Mouse (Mus musculus): ENCODE results near the gene Foxp4.

Foxp4 gene

DNA sequence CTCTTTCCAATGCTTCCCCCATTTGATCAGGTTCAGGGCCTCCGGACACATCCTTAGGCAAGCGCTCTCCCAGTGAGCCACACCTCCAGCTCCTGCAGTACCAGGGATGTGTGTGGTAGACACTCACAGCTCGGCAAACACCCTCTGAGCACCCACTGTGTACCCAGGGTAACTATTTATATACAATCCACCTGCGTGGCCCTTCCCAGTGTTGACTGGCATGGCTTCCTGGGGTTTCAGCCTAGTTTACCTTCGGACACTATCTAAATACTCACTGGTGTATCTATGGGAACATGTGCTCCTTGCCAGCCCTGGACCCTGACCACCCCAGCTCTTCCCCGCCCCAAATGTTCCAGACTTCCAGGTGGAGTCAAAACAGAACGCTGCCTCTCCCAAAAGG lies 34.7 kb downstream of the Foxp4 start:
- no peak for DNase-seq (ENCODE audit: low read depth, low spot score)

DNA sequence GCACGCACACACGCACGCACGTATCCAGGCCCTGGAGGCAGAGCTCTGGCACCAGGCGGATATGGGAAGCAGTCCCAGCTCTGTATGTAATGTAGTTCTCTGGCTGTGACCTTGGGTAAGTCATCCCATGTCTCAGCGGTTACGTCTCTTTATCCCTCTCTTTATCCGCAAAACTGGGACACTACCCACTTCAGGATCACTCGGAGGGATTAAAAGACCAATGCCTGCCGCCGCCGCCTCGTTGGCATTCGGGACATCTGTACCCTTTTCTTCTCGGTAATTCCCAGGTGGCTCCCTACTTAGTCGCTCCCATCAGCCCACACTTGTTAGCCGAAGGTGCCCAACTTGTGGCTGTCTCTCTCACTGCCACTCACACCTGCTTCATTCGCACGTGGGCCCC lies 35.2 kb downstream of the Foxp4 start:
- DNase-seq (ENCODE audit: low read depth, low spot score) = no peak

GRCm38 (mm10) chr17:47888641-47889040 lies 35.8 kb downstream of the Foxp4 start:
- no peak for DNase-seq (ENCODE audit: low read depth, low spot score)

DNA sequence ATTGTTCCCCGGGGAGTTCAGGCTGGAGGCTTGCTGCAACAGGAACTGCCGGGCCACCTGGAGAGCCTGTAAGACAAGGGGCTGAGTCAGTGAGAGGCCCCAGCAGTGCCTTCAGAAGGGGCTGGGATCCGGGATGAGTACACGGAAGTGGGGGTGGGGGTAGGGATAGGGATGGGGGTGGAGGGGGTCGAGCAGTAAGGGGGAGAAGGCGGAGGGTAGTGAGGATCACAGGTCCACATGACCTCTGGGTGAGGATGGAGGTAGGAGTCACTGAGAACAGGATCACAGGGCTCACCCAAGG lies 36.3 kb downstream of the Foxp4 start:
- DNase-seq (ENCODE audit: low read depth, low spot score) = no peak

- no peak for DNase-seq (ENCODE audit: low read depth, low spot score)
These were observed 36.9 kb downstream of the Foxp4 start for GRCm38 (mm10) chr17:47887381-47888154.

GRCm38 (mm10) chr17:47883099-47883498 lies 41.3 kb downstream of the Foxp4 start:
- no peak for DNase-seq (ENCODE audit: low read depth, low spot score)

DNA sequence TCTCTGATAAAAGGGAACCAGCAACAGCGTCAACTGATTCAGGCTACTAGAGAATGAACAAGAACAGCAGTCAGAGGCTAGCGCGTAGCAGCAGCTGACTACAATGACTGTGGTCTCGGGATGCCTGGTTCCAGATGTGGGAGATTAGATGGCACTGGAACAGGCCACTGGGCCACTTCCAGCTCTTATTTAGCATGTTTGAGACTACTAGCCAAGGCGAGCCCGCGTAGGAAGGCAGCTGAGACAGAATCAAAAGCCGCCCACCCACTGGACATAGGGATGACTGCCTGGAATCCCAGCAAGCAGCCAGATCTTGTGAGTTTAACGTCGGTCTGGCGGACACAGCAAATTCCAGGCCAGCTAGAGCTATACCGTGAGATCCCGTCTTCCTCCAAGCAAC lies 43.1 kb downstream of the Foxp4 start:
- no peak for DNase-seq (ENCODE audit: low read depth, low spot score)

DNA sequence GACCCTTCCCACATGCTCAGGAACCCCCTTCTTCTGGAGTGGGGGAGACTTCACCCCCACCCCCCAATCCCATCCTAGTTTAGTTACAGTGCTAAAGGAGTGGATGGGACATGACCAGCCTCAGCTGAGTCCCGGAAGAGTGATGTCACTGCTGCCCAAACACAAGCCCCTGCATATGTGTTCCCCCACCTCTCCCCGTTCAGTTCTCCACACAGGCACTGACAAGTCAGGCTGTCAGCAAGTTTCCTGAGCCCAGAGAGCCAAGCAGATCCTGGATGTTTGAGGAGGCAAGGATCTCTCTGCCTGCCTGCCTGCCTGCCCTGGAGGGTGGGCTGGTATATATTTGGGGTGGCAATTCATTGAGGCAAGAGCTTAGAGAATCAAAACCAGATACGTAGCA lies 45.2 kb downstream of the Foxp4 start:
- DNase-seq (ENCODE audit: low read depth, low spot score) = no peak

- no peak for DNase-seq (ENCODE audit: low read depth, low spot score)
These were observed 45.9 kb downstream of the Foxp4 start for GRCm38 (mm10) chr17:47878378-47879089.

DNA sequence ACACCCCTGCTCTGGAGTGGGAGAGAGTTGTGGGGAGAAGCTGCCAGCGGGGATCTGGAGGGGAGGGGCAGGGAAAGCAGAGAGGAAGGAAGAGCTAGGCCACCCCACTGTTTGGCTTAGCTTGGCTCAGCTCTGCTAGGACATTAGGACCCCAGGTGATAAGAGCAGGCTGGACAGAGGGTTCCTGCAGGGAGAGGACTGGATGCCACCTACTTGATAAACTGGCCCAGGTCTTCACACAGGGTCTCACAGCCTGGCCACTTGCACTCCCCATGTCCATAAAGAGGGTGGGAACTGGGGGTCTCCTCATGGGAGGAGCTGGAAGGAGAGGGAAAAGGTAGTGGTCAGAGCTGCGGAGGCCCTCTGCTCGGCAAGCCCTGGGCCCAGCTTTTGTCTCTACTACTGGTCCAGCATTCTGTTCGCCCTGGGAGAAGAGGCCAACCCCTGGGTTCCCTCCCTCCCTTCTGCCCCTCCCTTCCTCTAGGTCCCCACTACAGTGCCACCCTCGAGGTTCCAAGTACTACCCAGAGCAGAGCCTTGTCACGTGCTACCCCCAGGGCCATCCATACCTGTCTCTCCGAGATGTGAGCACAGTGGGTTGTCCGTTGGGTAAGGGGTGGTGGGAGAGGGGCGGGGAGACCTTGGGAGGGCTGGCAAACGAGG lies 46.6 kb downstream of the Foxp4 start:
- DNase-seq (ENCODE audit: low read depth, low spot score) = no peak

DNA sequence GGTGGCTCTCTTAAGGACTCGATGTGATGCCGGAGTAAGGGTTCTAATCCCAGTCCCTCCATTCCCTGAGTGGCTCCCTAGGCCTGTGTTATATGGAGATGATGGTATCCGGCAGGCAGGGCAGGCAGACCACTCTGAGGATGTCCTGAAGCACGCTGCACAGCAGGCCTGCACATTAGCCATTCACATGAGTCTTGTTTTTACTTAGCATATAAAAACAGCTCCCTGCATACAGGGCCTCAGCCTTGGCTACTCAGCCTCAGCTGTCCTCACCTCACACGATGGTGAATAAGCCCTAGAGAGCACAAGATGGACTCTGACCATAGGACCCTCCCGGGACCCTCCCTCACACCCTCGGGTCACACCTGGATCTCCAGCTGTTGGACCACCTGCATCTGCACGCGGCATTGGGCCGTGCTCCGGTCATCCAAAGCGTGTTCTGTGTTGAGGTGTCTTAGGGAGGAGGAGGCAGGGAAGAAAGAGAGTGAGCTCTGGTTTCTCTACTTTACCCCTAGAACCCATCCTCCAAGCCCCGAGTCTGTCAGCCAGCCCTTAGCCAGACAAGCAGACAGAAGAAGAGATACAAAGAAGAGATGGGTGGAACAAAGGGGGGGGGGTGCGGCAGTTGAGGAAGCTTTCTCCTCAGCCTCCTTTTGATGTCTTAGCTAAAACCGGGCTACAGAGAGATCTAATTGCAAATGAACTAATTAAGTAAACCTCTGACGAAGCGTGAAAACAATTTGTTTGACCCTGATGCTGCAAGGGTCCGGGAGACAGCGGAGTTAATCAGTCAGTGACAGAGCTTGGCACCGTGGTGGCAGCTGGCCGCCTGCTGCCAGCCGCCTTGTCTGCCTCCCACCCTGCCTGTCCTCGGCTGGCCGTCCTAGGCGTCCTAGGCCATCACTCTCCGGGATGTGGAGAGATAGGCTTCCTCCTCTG lies 47.4 kb downstream of the Foxp4 start:
- DNase-seq (ENCODE audit: low read depth, low spot score) = no peak

DNA sequence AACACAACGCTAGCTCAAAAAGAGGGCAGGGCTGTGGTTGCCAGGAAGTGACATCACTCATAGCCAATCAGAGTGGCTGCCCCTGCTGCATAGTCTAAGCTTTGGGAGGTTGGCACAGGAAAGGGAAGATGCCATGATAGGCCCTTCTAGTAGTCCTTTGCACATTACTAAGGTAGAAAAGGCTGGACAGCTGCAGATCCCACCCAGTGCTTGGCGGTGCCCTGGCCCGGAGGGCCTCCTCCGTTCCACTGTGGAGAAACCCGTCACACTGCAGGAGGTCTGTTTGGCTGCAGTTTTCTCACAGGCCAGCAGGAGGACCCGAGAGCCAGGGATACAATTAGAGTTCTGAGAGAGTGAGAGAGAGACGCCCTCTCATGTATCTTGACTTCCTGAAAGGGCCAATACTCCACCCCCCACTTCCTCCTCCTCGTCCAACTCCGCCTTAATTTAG lies 51.1 kb downstream of the Foxp4 start:
- DNase-seq (ENCODE audit: low read depth, low spot score) = peak; percentile 71

DNA sequence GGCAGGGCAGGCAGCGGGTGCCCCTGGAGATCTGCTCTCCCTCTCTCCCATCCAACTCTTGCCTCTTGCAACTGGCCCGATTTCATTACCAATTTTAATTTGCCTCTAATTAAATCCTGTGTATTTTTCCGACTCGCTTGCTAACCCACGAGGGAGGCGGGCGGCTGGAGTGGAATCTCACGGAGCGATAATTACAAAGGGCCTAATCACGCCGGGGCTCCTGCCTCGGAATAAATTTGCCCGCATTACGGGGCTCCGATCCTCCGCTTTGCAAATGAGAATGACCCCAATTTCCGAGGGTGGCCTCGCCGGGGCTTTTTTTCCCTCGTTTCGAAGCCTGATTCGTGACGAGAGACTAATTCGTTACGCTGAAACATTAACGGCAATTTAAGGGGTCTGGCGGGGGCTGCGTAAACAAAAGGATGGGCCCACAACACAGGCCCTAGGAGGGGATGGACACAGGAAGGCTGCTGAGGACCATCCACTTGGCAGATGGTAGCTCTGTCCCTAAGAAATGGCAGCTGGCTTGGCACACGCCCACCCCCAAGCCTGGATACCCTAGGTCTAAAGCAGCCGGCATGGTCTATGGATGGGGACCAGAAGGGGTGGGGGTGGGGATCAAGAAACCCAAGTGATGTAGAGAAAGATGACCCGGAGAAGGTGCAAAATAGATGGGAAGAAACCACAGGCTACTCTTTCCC lies 52.0 kb downstream of the Foxp4 start:
- no peak for DNase-seq (ENCODE audit: low read depth, low spot score)

DNA sequence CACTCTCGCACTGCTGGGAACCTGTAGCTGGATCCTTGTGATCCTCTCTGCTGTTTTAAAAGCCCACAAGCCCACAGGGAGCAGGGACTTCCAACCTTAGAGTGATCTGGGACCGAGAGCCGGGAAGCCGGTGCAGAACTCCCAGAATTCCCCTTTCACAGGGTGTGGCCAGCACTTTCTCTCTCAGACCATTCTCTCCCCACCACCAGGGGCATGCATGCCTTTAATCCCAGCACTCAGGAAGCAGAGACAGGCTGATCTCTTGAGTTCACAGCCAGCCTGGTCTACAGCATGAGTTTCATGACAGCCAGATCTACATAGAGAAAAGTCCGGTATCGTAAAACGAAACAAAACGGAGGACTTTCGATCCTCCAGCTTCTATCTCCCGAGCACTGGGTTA lies 54.6 kb downstream of the Foxp4 start:
- no peak for DNase-seq (ENCODE audit: low read depth, low spot score)

- DNase-seq (ENCODE audit: low read depth, low spot score) = no peak
These were observed 58.4 kb downstream of the Foxp4 start for GRCm38 (mm10) chr17:47866037-47866436.

GRCm38 (mm10) chr17:47864496-47864895 lies 59.9 kb downstream of the Foxp4 start:
- peak; percentile 89 for DNase-seq (ENCODE audit: low read depth, low spot score)

GRCm38 (mm10) chr17:47863437-47863836 lies 61.0 kb downstream of the Foxp4 start:
- DNase-seq (ENCODE audit: low read depth, low spot score) = no peak

- DNase-seq (ENCODE audit: low read depth, low spot score) = no peak
These were observed 61.4 kb downstream of the Foxp4 start for GRCm38 (mm10) chr17:47863023-47863422.

DNA sequence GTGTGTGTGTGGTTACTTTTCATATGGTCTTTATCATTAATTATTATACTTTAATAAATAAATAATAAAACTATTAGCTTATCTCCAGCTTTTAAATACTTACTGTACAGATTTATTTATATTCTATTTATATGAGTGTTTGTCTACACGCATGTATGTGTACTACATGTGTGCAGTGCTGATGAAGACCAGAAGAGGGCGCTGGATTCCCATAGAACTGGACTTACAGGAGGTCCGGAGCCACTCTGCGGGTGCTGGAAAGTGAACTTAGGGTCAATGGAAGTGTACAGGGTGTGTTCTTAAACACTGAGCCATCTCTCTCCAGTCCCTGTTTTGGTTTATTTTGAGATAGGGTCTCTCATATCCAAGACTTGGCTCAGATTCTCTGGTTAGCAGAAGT lies 68.9 kb downstream of the Foxp4 start:
- DNase-seq (ENCODE audit: low read depth, low spot score) = no peak

DNA sequence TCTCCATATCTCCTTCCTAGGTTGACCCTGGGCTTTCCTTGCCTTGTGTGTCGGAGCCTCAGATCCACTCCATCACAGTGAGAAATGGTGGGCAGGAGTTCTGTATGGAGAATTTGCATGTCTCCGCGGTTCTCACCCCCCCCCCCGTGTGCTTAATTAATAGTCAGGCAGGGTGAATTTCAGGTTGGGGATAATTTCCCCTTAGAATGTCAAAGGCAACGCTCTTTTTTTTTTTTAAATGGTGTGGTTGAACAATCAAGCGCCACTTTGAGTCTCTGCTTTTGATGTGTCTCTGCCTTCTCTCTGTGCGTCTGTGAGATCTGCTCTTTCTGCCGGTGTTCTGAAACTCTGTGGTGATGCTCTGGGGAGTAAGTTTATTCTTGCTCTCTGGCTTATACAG lies 69.5 kb downstream of the Foxp4 start:
- no peak for DNase-seq (ENCODE audit: low read depth, low spot score)

DNA sequence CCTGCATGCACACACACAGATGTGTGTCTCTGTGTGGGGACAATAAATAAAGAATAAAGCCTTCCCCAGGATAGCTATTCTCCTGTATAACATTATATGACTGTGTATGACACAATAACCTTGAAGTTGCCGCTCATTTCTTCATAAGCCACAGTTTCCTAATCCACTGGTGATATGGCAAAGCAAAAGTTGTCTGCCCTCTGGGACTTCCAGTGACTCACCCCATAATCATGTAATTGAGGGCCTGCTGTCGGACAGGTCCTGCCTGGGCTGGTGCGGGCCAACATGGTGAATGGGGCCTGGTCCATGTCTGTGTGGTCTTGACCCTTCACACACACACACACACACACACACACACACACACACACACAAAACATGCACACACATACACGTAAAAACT lies 70.7 kb downstream of the Foxp4 start:
- DNase-seq (ENCODE audit: low read depth, low spot score) = no peak
